Mouse (Mus musculus) cerebellum, adult (tissue): ENCODE data around the gene Fam69a.
A peak's percentile ranks its signal among the peaks of the same experiment; 100 is the strongest.

ENCODE experiments used
- ATAC-seq: cut with Nextera tagmentation; 2 replicates; pipeline ENCODE4 v1.9.2; 2017; ENCODE audit warnings: mild to moderate bottlenecking, moderate library complexity, mixed read lengths; ENCODE audit not compliant: insufficient number of reproducible peaks, low FRiP score, low TSS enrichment

Gene Fam69a

DNA sequence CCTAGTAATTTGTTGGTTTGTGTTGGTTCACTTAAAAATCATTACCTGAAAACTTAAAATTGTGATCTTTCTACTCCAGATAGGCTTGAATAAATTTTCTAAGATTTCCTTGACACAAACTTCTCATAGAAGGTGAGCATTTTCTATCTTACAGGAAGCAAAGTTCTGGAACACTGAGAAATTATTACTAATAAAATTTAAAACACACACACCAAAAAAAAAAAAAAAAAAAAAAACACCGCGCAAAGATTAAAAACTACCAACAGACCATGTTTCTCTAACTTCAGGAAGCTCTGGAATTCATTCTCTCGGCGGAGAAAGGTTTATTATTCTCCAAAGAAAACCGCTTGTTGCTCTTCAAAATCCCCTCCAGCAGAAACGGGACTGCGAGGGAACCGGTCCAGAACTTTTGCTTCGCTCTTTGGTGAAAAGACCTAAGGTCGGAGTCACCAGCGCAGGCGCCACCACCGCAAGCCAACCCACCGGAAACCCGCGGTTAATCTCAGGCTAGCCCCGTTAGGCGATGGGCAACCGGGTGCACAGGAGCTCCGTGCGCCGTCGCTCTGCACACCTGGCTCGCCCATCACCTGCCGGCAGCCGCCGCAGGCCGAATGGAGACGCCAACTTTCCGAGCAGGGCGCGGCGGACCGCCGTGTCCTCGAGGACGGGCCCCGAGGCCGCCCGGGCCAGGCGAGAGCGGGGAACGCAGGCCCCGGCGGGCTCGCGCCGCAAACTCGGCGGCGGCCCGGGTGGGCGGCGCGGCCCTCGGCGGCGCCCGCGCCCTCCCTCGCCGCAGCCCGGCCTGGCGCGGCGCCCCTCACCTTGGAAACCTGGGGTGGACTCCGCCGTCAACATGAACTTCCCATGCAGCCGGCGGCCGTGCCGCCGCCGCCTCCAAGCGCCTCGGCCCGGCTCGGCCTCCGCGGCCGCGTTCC is 118.6 kb downstream of the Fam69a start:
- ATAC-seq = peak; percentile 47; the same call in 1 of the 2 replicates

DNA sequence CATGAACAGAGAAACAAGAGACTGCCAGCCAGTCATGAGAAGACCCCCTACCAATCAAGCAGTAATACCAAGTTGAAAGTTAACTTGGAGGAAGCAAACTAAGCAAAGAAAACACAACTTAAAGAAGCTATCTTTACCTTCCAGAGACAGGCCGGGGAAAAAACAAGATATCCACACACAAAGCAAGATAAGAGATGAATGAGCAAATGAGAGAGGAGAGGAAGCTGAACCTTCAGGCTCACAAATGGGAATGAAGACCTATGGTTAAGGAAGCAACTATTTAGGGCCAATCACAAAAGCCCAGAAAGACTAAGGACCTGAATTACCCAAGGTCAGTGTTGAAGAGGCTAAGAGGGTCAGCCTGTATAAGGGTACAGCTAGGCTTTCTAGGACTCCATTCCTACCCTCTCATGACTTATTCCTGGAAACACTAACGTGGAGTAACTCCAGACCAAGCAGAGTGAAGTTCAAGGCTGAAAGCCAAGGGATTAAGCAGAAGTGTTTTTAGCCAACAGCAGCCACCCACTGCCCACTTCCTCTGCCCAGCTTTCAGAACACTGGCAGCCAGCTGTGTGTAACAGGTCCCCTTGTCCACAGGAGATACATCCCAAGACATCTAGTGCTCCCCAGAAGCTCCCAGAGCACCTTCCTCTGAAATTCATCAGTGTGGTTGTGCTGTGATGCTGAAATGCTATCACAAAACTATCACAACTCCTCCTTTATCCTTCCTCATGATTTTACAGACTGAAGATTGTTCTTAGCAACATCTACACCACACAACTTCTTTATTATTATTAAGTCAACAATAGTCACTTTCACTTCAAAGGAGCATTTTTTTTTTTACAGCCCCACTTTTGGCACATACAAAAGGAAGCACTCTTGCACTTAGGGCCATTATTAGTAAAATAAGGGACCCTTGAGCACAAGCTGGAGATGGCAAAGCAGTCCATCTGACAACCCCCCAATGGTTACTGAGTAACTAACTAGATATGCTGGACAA is 120.5 kb downstream of the Fam69a start:
- no peak for ATAC-seq

DNA sequence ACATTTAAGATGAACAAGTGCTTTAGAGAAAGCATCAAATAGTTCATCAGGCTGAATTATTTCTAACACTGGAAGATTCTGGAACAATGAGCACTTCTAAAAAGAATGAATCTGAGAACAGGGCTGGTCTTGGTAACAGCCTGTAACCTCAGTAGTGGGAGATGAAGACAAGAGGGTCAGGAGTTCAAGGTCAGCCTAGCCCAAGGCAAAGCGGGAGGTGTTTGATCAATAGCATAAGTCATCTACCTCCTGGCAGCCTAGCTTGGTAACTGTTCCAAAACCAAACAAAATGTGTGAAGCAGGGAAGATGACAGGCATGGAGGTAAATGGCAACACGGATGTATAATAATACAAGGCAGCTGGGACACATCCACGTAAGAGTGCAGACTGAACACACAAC is 122.9 kb downstream of the Fam69a start:
- ATAC-seq = no peak

DNA sequence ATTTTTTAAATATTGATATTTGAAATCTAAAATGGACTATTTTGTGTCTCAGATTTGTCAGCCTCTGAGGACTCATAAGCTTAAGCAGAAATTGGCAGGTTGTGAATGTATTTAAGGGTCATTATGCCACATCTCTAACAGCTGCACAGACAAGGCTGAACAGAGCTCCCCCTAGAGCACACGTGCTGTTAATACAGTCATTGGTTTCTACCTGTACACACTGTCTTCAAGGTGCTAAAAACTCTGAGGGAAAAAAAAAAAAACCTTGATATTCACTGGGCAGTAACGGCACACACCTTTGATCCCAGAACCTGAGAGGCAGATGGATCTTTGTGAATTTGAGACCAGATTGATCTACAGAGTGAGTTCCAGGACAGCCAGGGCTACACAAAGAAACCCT is 127.9 kb downstream of the Fam69a start:
- no peak for ATAC-seq
